Mouse (Mus musculus) heart, embryonic 16.5 days (tissue): ENCODE measurements around the gene Sema4d. TPM values are rescaled to one million over a fixed set of nuclear protein-coding genes. Genes with fewer than 3 reads are reported as not detected.

Experiments used
- ATAC-seq: fragments of 200-750 bp; cut with Nextera tagmentation; replicated peaks from 2 replicates; pipeline ENCODE4 v1.8.0; 2017; ENCODE audit warnings: moderate number of reproducible peaks; ENCODE audit not compliant: insufficient read depth, low FRiP score; ENCODE audit errors: extremely low read depth
- H3K27ac ChIP-seq: fragments of 300-500 bp; sonication (generic); 2 replicates; pipeline ENCODE4 v1.5.1; 2014; ENCODE audit warnings: mild to moderate bottlenecking, low read length, control low read depth, moderate library complexity
- H3K27me3 ChIP-seq: fragments of 300-500 bp; sonication (generic); 2 replicates; pipeline ENCODE4 v1.6.1; 2014; ENCODE audit warnings: low read length, mixed read lengths; ENCODE audit not compliant: control insufficient read depth, insufficient read depth
- H3K36me3 ChIP-seq: fragments of 300-500 bp; sonication (generic); 2 replicates; pipeline ENCODE4 v1.6.1; 2014; ENCODE audit not compliant: control insufficient read depth, insufficient read depth
- H3K4me1 ChIP-seq: fragments of 300-500 bp; sonication (generic); 2 replicates; pipeline ENCODE4 v1.6.1; 2014; ENCODE audit warnings: low read length, mixed read lengths; ENCODE audit not compliant: control insufficient read depth, insufficient read depth
- H3K4me2 ChIP-seq: fragments of 300-500 bp; sonication (generic); 2 replicates; pipeline ENCODE4 v1.6.1; 2014; ENCODE audit warnings: low read depth, mild to moderate bottlenecking, control low read depth, low read length
- H3K4me3 ChIP-seq: fragments of 300-500 bp; sonication (generic); 2 replicates; pipeline ENCODE4 v1.5.1; 2014; ENCODE audit warnings: mild to moderate bottlenecking, control low read depth, low read length
- H3K9ac ChIP-seq: fragments of 300-500 bp; sonication (generic); 2 replicates; pipeline ENCODE4 v1.6.1; 2014; ENCODE audit warnings: low read length, control low read depth
- H3K9me3 ChIP-seq: fragments of 300-500 bp; sonication (generic); replicated peaks from 2 replicates; pipeline ENCODE4 v1.6.1; 2016; ENCODE audit warnings: low read length; ENCODE audit not compliant: control insufficient read depth
- WGBS: fragments of 180-500 bp; shearing (Covaris S2); extraction: QIAGEN DNeasy Blood & Tissue Kit; methylation state at CpG from one replicate; pipeline ENCODE4 v1.1.7; 2014; 5-methylcytosine and 5-hydroxymethylcytosine counted together
- polyA plus RNA-seq: library from polyadenylated mRNA; unstranded; fragments of >200 nt; fragmentation: Nextera tagmentation; extraction: Ambion mirVana; gene quantifications from 2 replicates; pipeline ENCODE4 v1.2.1, GENCODE M21; 2015

The Sema4d gene
- polyA plus RNA-seq, 1 experiment from 2014 or later: 22.5 TPM

DNA sequence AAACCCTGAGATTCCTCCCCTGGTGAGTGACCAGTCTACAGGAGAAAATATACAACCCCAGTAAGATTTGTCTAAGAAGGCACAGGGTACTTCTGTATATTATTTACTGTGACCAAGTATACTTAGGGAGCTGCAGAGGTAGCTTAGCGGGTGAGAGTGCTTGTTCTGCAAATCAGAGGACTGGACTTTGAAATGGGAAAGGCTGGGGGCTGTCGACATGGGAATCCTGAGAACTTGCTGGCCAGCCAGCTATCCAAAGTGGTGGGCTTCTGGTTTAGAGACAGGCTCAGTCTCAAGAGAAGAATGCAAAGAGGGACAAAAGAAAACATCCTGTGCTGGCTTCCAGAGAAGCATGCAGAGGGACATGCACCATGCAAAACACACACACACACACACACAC, 5.7 kb downstream of the Sema4d start:
- Histone ChIP-seq H3K9ac (no peak overlapping the region), H3K4me2 (no peak overlapping the region), H3K27me3 (no peaks in the 10 kb centered on the region), H3K9me3 (no peaks in the 10 kb centered on the region), H3K4me1 (peaks cover 18% of the 10 kb centered on the region), H3K4me3 (no peak overlapping the region), H3K36me3 (no peaks in the 10 kb centered on the region), H3K27ac (no peak overlapping the region)
- no peak for ATAC-seq
- 48% methylated on average over 2 of the region's 2 CpGs for WGBS

DNA sequence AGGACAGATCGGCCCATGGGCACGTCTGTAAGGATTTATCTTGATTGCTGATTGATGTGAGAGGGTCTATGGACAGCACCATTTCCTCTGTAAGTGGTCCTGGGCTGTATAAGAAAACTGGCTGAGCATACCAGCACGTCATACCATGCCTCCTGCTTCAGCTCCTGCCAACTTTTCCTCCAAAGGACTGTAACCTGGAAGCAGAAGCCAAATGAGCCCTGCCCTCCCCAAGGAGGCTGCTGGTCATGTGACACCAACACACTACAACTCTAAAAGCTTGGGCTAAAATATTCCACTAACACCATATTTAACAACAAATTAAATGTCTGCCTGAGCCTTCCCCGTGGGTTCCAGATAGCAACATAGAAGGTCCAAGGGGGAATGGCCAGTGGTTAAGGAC, 6.9 kb downstream of the Sema4d start:
- no peaks in the 10 kb centered on the region for H3K27me3 ChIP-seq
- 48% methylated on average over 4 of the region's 4 CpGs for WGBS

DNA sequence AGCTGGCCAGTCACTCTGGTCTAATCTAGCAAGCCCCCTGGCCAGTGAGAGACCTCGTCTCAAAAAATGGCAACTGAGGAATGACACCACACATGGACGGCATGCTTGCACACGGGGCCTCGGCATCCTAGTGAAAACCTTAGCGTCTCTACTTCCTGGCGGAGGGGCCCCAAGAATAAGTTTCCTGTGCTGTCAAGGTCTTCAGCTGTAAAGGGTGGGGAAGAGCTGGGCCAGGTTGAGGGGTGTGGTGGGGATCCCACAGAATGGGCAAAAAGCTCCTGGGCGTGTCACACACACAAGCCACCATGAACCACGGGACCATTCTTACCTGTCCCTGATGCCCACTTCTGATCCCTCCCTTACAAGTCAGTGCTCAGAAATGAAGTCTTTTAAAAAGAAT, 9.1 kb downstream of the Sema4d start:
- Histone ChIP-seq H3K27ac (no peak overlapping the region), H3K9me3 (no peaks in the 10 kb centered on the region), H3K4me3 (no peak overlapping the region), H3K27me3 (no peaks in the 10 kb centered on the region), H3K4me2 (no peak overlapping the region), H3K36me3 (no peaks in the 10 kb centered on the region), H3K4me1 (peaks cover 6% of the 10 kb centered on the region), H3K9ac (no peak overlapping the region)
- 79% methylated on average over 8 of the region's 8 CpGs for WGBS
- no peak for ATAC-seq

More for the DNA sequence above, 6.9 kb downstream of the Sema4d start:
- Histone ChIP-seq H3K4me3 (no peak overlapping the region), H3K36me3 (no peaks in the 10 kb centered on the region), H3K9ac (no peak overlapping the region), H3K9me3 (no peaks in the 10 kb centered on the region), H3K27ac (no peak overlapping the region), H3K4me1 (peaks cover 8% of the 10 kb centered on the region), H3K4me2 (no peak overlapping the region)
- no peak for ATAC-seq

DNA sequence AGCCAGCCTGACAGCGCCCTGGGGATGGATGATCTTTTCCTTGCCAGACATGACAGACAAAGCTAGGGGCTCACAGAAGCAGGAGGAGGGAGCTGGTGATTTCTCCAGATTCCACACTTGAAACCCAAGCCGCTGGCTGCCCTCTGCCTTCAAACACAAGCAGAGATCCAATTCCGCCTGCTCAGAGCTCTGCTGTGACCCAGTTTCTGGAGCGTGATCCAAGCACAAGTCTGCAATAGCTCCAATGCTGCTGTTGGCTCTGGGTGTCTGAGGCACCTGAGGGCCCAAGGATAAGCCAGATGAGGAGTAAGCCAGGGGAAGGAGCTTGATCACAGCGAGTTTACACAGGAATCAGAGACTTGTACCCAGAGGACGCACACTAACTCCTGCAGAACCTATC, 9.7 kb downstream of the Sema4d start:
- Histone ChIP-seq H3K9ac (no peak overlapping the region), H3K4me3 (no peak overlapping the region), H3K27me3 (no peaks in the 10 kb centered on the region), H3K36me3 (no peaks in the 10 kb centered on the region), H3K4me1 (peaks cover 11% of the 10 kb centered on the region), H3K9me3 (no peaks in the 10 kb centered on the region), H3K4me2 (no peak overlapping the region), H3K27ac (no peak overlapping the region)
- ATAC-seq: no peak
- 71% methylated on average over 6 of the region's 6 CpGs for WGBS

DNA sequence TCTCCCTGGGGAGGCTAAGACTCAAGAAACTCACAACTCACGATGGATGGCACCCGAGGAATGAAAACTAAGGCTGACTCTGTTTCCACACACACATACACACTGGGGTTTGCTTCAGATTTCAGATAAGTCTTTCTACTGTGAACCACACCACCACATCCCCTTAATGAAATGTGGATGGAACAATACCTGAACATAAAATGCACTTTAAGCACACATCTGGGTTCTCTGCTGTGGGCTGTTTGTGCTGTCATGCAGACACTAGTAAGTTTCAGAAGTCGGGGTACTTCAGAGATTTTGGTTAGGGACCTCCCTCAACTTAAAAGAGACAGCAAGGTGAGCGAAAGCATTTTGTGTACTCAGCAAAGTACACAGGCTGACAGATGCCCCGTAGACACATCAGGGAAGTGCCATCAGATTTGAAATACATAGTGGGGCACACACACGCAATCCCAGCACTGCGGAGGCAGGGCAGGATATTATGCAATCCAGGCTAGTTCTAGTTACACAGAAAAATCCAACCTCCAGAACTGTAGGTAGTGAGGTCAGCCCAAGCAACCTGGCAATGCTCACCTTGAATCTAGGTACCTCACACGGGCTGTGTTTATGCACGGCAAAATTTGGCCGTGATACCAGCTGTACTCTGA, 12.9 kb downstream of the Sema4d start:
- WGBS: 83% methylated on average over 10 of the region's 10 CpGs
- H3K9me3 ChIP-seq: no peaks in the 10 kb centered on the region
- no peak overlapping the region for H3K9ac ChIP-seq
- peaks cover 31% of the 10 kb centered on the region for H3K4me1 ChIP-seq
- no peak overlapping the region for H3K27ac ChIP-seq
- H3K4me2 ChIP-seq: no peak overlapping the region
- no peaks in the 10 kb centered on the region for H3K27me3 ChIP-seq
- H3K36me3 ChIP-seq: no peaks in the 10 kb centered on the region
- ATAC-seq: no peak
- H3K4me3 ChIP-seq: no peak overlapping the region

DNA sequence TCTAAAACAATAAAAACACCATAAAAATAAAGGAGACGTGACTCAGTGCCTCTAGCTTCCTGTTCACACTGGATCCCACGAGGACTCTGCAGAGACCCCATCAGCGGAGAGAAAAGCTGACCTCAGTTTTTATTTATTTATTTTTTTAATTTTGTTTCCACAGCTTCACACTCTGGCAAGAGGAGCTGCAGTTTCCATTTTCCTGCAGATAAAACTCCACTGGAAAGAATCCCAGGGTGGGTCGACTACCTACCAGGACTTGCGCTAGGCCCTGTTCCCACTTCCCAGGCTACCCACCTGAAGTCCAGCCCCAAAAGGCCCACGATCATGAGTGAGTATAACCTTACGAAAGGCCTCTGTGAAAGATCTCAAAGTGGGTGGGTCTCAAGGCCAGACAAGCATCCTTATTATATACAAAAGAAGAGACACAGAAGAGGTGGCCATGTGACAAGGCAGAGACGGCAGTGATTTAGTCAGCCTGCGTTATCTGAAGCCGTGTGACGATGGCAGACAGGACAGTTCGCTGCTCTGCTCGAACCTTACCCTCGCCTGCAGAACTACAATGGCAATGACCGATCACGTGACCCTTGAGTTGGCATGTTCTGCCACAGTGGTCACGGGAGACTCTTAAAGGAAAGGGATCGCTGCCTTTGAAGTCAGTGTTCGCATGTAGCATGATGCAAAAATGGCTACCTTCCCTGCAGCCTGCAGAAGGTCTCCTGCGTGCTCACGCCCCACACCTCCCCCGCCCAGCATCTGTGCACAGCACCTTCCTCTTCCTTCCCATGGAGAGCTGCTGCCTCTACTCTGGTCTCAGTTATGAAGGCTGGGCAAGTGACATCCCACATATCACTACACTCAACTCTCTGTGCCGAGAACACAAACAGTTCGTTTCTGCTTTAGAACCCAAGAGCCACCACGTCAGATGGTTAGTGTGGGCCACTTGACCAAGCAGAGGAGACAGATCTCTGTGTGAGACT, 14.3 kb downstream of the Sema4d start:
- Histone ChIP-seq H3K27me3 (no peaks in the 10 kb centered on the region), H3K4me2 (no peak overlapping the region), H3K4me1 (peaks cover 31% of the 10 kb centered on the region), H3K27ac (peak overlapping the region; percentile 57), H3K9me3 (no peaks in the 10 kb centered on the region), H3K4me3 (no peak overlapping the region), H3K36me3 (no peaks in the 10 kb centered on the region), H3K9ac (no peak overlapping the region)
- WGBS: 65% methylated on average over 25 of the region's 25 CpGs
- peak; percentile 32 for ATAC-seq

DNA sequence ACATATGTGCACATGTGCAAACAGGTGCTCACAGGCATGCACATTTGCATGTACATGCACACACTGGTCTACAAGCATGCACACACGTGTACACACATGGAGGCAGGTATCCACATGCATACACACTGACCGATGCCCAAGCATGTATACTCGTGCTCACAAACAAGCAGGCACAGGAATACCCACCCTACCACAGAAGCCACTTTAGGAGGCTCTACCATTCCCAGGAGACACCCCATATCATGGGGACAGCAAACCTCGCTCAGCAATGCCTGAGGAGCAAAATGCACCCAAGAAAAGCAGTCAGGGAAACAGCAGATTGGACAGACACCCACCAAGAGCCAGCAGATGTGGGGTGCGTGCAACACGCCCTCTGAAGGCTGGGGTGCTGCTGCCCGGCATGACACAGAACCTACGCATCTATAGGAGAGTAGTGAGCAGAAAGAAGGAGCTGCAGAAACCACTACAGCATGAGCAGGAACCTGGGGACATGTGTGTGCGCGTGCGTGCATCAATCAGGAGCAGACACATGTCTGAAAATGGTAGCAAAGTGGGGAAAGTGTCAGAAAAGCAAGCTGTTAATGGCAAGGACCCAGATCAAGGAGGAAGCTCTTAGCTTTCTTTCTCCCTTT, 15.1 kb downstream of the Sema4d start:
- Histone ChIP-seq H3K27ac (peak overlapping the region; percentile 52), H3K4me3 (no peak overlapping the region), H3K4me2 (no peak overlapping the region), H3K36me3 (no peaks in the 10 kb centered on the region), H3K4me1 (peaks cover 35% of the 10 kb centered on the region), H3K9ac (no peak overlapping the region), H3K27me3 (no peaks in the 10 kb centered on the region), H3K9me3 (no peaks in the 10 kb centered on the region)
- WGBS: 81% methylated on average over 11 of the region's 11 CpGs
- no peak for ATAC-seq

DNA sequence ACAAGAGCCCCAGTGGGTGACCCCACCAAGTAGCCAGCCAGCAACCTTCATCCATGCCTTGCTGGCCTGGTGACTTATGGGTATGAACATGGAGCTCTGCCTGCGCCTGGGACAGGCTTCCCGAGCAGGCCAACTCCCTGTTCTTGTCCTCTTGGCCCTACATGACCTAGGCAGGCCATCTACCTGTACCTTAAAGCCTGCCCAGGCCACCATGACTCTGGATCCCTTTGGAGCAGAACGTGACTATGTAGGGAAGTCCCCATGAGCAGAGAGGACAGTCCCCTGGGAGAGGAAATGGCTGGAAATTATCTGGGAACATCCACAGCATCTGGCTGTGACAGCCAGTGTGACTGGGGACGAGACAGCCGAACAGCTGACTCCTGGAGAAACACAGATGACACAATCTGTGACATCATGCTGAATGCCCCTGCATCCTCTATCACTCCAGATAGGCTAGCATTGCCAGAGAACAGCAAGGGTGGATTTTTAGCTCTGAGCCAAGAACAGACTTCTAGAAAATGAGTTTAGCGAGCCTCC, 15.7 kb downstream of the Sema4d start:
- Histone ChIP-seq H3K27ac (peak overlapping the region; percentile 85), H3K27me3 (no peaks in the 10 kb centered on the region), H3K9ac (peak overlapping the region; percentile 48)

More for the DNA sequence above, 15.7 kb downstream of the Sema4d start:
- ATAC-seq: no peak; the same call in 1 of the 2 replicates
- H3K36me3 ChIP-seq: no peaks in the 10 kb centered on the region
- no peak overlapping the region for H3K4me3 ChIP-seq
- peak overlapping the region; percentile 25; the same call in 1 of the 2 replicates for H3K4me2 ChIP-seq
- H3K4me1 ChIP-seq: peaks cover 35% of the 10 kb centered on the region
- 45% methylated on average over 6 of the region's 6 CpGs for WGBS
- no peaks in the 10 kb centered on the region for H3K9me3 ChIP-seq
